Mouse (Mus musculus) heart, postnatal 0 days (tissue): ENCODE results near the gene Det1.

Experiments used
- CTCF ChIP-seq: IDR thresholded peaks from 2 replicates; pipeline ENCODE4 v1.5.1; 2016; ENCODE audit warnings: antibody characterized with exemption, control low read depth, low read depth
- EP300 ChIP-seq: IDR thresholded peaks from 2 replicates; pipeline ENCODE4 v1.6.1; 2016; ENCODE audit warnings: antibody characterized with exemption, low read depth

DNA sequence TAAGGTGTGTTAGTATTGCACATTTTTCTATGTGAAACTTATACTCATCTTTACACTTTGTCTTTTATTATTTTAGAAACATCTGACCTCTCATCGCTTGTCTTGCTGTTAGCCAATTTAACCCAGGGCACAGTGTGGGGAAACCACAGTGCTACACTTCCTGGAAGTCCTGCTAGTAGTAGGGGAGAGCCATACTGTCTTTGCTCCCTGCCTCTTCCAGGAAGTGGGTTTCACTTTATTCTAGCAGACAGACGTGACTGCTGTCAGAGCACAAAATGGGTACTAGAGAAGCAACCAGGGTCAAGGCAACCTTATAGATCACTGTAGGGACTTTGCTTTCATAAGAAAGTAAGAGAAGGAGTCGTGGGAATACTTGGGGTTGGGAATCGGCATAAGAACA, 7.0 kb upstream of the Det1 start:
- TF ChIP-seq CTCF (no peak), EP300 (no peak)
